Mouse (Mus musculus) cerebellum, adult 2 months (tissue): Measurements from ENCODE around the gene Tfeb.

ENCODE experiments used
- CTCF ChIP-seq: fragments of 200-500 bp; IDR thresholded peaks from 2 replicates; pipeline ENCODE4 v1.5.1; 2011; ENCODE audit warnings: low read depth, mild to moderate bottlenecking, control low read depth, low read length, moderate library complexity, borderline replicate concordance; ENCODE audit not compliant: insufficient read depth
- POLR2A ChIP-seq: fragments of 200-500 bp; IDR thresholded peaks from 2 replicates; pipeline ENCODE4 v1.6.1; 2011; ENCODE audit warnings: low read length, control low read depth, borderline replicate concordance; ENCODE audit not compliant: insufficient read depth

GRCm38 (mm10) chr17:47694442-47694502 lies 42.6 kb upstream of the Tfeb start, which contains the start of gene Gm21981:
- TF ChIP-seq POLR2A (no peak), CTCF (no peak)
